18 mouse cellular contexts compared by ENCODE assay signal in the genomic region with DNA sequence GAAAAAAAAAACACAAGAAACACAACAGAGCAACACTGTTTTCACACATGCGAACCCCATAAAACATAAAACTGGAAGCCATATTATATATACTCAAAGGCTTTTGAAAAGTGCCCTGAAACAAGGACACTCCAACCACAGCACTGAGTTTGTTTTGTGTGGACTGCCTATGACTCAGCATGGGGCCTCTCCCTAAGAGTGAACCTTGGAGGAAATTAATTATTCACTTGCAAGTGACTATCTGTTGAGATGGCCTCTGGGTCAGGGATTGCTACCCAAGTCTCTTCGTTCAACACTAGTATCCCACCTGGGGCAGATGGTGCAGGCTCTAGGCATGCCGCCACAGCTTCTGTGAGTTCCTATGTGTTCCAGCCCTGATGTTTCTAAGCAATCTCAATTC.
"Had no signal": no experiment of that assay in that cellular context is flagged by ENCODE, and none has a peak within 500 bp of the region (broad histone marks: within the 10 kb centered on the region; RNA-seq: fewer than 3 reads in every experiment).

No protein-coding gene starts in this region.

- H3K4me3 ChIP-seq: left cerebral cortex, adult 2 months; liver, embryonic 13.5 days; midbrain, embryonic 15.5 days; myocyte; neural tube, embryonic 13.5 days; stomach, embryonic 15.5 days had no signal

- ATAC-seq: midbrain, embryonic 15.5 days had no signal

- H3K9ac ChIP-seq: liver, embryonic 13.5 days; midbrain, embryonic 15.5 days; neural tube, embryonic 13.5 days; stomach, embryonic 15.5 days had no signal

- H3K27ac ChIP-seq: left cerebral cortex, adult 2 months; liver, embryonic 13.5 days; midbrain, embryonic 15.5 days; neural tube, embryonic 13.5 days; stomach, embryonic 15.5 days had no signal

- H3K27me3 ChIP-seq: liver, embryonic 13.5 days; midbrain, embryonic 15.5 days; neural tube, embryonic 13.5 days; stomach, embryonic 15.5 days had no signal

- H3K9me3 ChIP-seq: liver, embryonic 13.5 days; midbrain, embryonic 15.5 days; neural tube, embryonic 13.5 days; stomach, embryonic 15.5 days had no signal

- H3K4me2 ChIP-seq: liver, embryonic 13.5 days; midbrain, embryonic 11.5 days; midbrain, embryonic 15.5 days; neural tube, embryonic 13.5 days; stomach, embryonic 15.5 days had no signal

- H3K4me1 ChIP-seq: liver, embryonic 13.5 days; midbrain, embryonic 15.5 days; neural tube, embryonic 13.5 days; stomach, embryonic 15.5 days had no signal

- DNase-seq: kidney, postnatal 14 days; layer of hippocampus, postnatal 36 days; liver, embryonic 13.5 days; lung, adult 2 months; lung, postnatal 14 days; lung, postnatal 4 days; retina, postnatal 1 day; right cerebral cortex, postnatal 25 days; spleen, adult 18-20 months; thymus, adult 18-20 months; thymus, postnatal 14 days; thymus, postnatal 4 days had no signal

- H3K36me3 ChIP-seq: liver, embryonic 13.5 days; midbrain, embryonic 15.5 days; neural tube, embryonic 13.5 days; stomach, embryonic 15.5 days had no signal
